Mouse (Mus musculus) ES-Bruce4 (cell line): ENCODE results near the gene Igsf11. TPM values are rescaled to one million over a fixed set of nuclear protein-coding genes. Genes with fewer than 3 reads are reported as not detected.

Experiments
- H3K27ac ChIP-seq: 2 replicates; pipeline ENCODE4 v1.5.1; 2012; ENCODE audit warnings: low read length, inconsistent platforms; ENCODE audit not compliant: insufficient read depth
- H3K27me3 ChIP-seq: 2 replicates; pipeline ENCODE4 v1.6.1; 2012; ENCODE audit warnings: mild to moderate bottlenecking, low read length, inconsistent platforms; ENCODE audit not compliant: control insufficient read depth, poor library complexity, insufficient read depth, severe bottlenecking
- H3K36me3 ChIP-seq: 2 replicates; pipeline ENCODE4 v1.6.1; 2012; ENCODE audit warnings: inconsistent platforms, mild to moderate bottlenecking, low read length, moderate library complexity; ENCODE audit not compliant: control insufficient read depth, poor library complexity, insufficient read depth, severe bottlenecking
- H3K4me1 ChIP-seq: one replicate; pipeline ENCODE4 v1.8.1; 2011; ENCODE audit warnings: low read length; ENCODE audit not compliant: control insufficient read depth, insufficient read depth
- H3K4me3 ChIP-seq: 2 replicates; pipeline ENCODE4 v1.5.1; 2011; ENCODE audit warnings: low read depth, mild to moderate bottlenecking, low read length
- H3K9ac ChIP-seq: 2 replicates; pipeline ENCODE4 v1.6.1; 2012; ENCODE audit warnings: low read depth, mild to moderate bottlenecking, inconsistent platforms; ENCODE audit not compliant: poor library complexity, severe bottlenecking
- H3K9me3 ChIP-seq: replicated peaks from 2 replicates; pipeline ENCODE4 v1.6.1; 2012; ENCODE audit warnings: mild to moderate bottlenecking, low read length, inconsistent platforms; ENCODE audit not compliant: control insufficient read depth, poor library complexity, insufficient read depth, severe bottlenecking
- CTCF ChIP-seq: IDR thresholded peaks from one replicate; pipeline ENCODE4 v1.8.1; 2011; ENCODE audit warnings: low read depth, low read length
- EP300 ChIP-seq: IDR thresholded peaks from 2 replicates; pipeline ENCODE4 v1.6.1; 2011; ENCODE audit warnings: low read depth, low read length; ENCODE audit not compliant: insufficient read depth
- POLR2A ChIP-seq: IDR thresholded peaks from one replicate; pipeline ENCODE4 v1.8.1; 2011; ENCODE audit warnings: low read length; ENCODE audit not compliant: insufficient read depth
- polyA plus RNA-seq: library from polyadenylated mRNA; stranded (reverse); fragments of >200 nt; gene quantifications from 2 replicates; pipeline ENCODE4 v1.2.4, GENCODE M21; 2011; ENCODE audit warnings: low read depth; ENCODE audit not compliant: missing spikeins, insufficient read depth, insufficient read length

Gene Igsf11
- polyA plus RNA-seq, 1 experiment: 6.7 TPM

DNA sequence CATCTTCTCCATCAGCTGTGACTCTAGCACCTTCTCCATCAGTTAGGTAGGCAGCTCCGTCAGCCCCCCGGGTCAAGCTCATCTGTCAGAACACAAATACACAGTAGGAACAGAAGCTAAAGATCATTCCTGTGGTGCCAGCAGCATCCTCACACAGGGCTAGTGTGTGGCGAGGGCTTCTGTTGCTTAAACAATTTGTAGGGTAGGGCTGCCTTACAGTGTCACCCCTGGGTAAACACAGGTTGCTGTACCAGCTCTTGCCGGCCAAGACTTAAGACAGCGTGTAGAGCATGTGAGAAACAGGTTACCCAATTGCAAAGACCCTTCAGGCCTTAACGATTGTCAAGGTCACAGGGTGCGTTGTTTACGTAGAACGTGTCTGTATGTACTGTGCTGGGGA, 15.8 kb downstream of the Igsf11 start:
- TF ChIP-seq POLR2A (no peak), CTCF (no peak), EP300 (no peak)
- Histone ChIP-seq H3K9me3 (no peaks in the 10 kb centered on the region), H3K4me1 (no peaks in the 10 kb centered on the region), H3K27ac (no peak overlapping the region), H3K9ac (no peak overlapping the region), H3K36me3 (no peaks in the 10 kb centered on the region), H3K4me3 (no peak overlapping the region), H3K27me3 (peaks cover 5% of the 10 kb centered on the region)

- no peaks in the 10 kb centered on the region for H3K36me3 ChIP-seq
- no peak overlapping the region for H3K9ac ChIP-seq
- H3K4me3 ChIP-seq: no peak overlapping the region
- H3K27ac ChIP-seq: no peak overlapping the region
- no peaks in the 10 kb centered on the region for H3K9me3 ChIP-seq
- no peak for TF ChIP-seq EP300
- TF ChIP-seq CTCF: no peak
- TF ChIP-seq POLR2A: no peak
- peaks cover under 1% of the 10 kb centered on the region; the same call in 1 of the 2 replicates for H3K27me3 ChIP-seq
- H3K4me1 ChIP-seq: no peaks in the 10 kb centered on the region
Measured at GRCm38 (mm10) chr16:38909506-38909905, 17.0 kb downstream of the Igsf11 start.

DNA sequence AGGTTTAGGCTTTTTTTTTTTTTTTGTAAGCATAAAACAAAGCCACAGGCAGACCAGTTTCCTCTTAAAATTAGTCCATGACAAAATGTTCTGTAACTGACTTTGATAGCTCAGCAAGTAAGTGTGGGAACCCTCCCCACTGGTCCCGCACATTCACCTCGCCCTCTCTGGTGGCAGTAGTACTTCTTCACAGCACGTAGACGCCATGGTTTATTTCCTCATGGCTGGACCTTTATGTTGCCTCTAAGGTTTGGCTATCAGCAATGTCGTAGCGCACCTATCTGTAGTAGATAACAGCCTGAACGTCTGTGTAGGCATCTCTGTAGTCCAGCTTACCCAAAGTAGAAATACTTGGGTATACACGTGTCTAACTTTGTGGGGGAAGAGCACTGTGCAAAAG, 17.6 kb downstream of the Igsf11 start:
- H3K4me1 ChIP-seq: no peaks in the 10 kb centered on the region
- TF ChIP-seq EP300 (no peak), POLR2A (no peak), CTCF (no peak)
- no peaks in the 10 kb centered on the region for H3K27me3 ChIP-seq
- no peak overlapping the region for H3K4me3 ChIP-seq
- H3K9ac ChIP-seq: no peak overlapping the region
- no peaks in the 10 kb centered on the region for H3K9me3 ChIP-seq
- H3K36me3 ChIP-seq: no peaks in the 10 kb centered on the region
- no peak overlapping the region for H3K27ac ChIP-seq

GRCm38 (mm10) chr16:38915451-38915850, 23.0 kb downstream of the Igsf11 start:
- Histone ChIP-seq H3K9me3 (no peaks in the 10 kb centered on the region), H3K9ac (no peak overlapping the region), H3K4me1 (no peaks in the 10 kb centered on the region), H3K4me3 (no peak overlapping the region), H3K36me3 (no peaks in the 10 kb centered on the region), H3K27ac (no peak overlapping the region), H3K27me3 (no peaks in the 10 kb centered on the region)
- TF ChIP-seq POLR2A (no peak), EP300 (no peak), CTCF (no peak)

DNA sequence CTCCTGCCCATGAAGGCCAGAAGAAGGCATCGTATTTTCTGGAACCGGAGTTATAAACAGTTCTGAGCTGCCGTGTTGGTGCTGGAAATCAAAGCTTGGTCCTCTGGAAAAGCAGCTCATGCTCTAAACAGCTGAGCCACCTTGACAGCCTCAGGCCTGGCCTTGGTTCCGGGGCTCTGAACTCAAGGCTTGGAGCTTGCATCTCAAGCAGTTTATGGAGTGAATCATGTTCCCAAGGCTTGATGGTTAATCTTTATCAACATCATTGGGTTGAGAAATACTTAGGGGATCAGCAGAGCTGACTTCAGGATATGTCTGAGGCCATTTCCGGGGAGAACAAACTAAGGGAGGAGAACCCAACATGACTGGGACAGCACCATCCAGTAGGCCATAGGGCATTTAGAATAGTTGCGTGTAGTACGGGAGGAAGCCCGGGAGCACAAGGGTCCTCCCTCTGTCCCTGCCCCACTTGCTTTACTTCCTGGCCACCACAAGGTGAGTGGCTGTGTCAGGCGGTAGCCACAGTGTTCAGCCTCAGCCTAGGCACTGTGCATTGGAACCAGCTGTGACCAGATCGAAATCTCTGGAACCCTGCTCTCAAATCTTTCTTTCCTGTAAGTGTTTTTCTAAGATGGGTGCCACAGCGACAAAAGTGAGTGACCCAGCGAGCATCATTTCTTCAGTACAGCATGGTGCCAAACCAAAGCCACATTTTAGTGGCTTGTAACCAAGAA, 23.7 kb downstream of the Igsf11 start:
- Histone ChIP-seq H3K9me3 (no peaks in the 10 kb centered on the region), H3K36me3 (no peaks in the 10 kb centered on the region), H3K27me3 (no peaks in the 10 kb centered on the region), H3K9ac (no peak overlapping the region), H3K4me3 (no peak overlapping the region), H3K4me1 (no peaks in the 10 kb centered on the region), H3K27ac (no peak overlapping the region)
- TF ChIP-seq EP300 (no peak), POLR2A (no peak), CTCF (no peak)

- Histone ChIP-seq H3K4me1 (no peaks in the 10 kb centered on the region), H3K4me3 (no peak overlapping the region), H3K27me3 (no peaks in the 10 kb centered on the region), H3K27ac (no peak overlapping the region), H3K9me3 (no peaks in the 10 kb centered on the region), H3K36me3 (no peaks in the 10 kb centered on the region), H3K9ac (no peak overlapping the region)
- no peak for TF ChIP-seq POLR2A
- no peak for TF ChIP-seq CTCF
Measured at GRCm38 (mm10) chr16:38916885-38917284, 24.4 kb downstream of the Igsf11 start.
